Mouse (Mus musculus): ENCODE measurements around the gene Crybg2.

Crybg2 gene

GRCm38 (mm10) chr4:134094004-134094564 lies 33.5 kb downstream of the Crybg2 start:
- DNase-seq (ENCODE audit: low spot score in 2 of 2) = no peak

GRCm38 (mm10) chr4:134094923-134095547 lies 34.4 kb downstream of the Crybg2 start, which contains the start of gene Cd52:
Cd52 (minus strand) TSS chr4:134095082.
- no peak for DNase-seq (ENCODE audit: low spot score in 2 of 2)

GRCm38 (mm10) chr4:134096120-134096519 lies 35.5 kb downstream of the Crybg2 start:
- no peak for DNase-seq (ENCODE audit: low spot score in 2 of 2)

GRCm38 (mm10) chr4:134097015-134097608 lies 36.5 kb downstream of the Crybg2 start:
- no peak for DNase-seq (ENCODE audit: low spot score in 2 of 2)

GRCm38 (mm10) chr4:134098628-134099027 lies 38.0 kb downstream of the Crybg2 start:
- DNase-seq (ENCODE audit: low spot score in 2 of 2) = no peak

- no peak for DNase-seq (ENCODE audit: low spot score in 2 of 2)
These were observed 39.6 kb downstream of the Crybg2 start for GRCm38 (mm10) chr4:134100245-134100644.

- DNase-seq (ENCODE audit: low spot score in 2 of 2) = peak; percentile 88 to 93
These were observed 41.5 kb downstream of the Crybg2 start, which contains the start of gene Ubxn11 for GRCm38 (mm10) chr4:134101979-134102741. Ubxn11 (plus strand) TSS chr4:134102570.

GRCm38 (mm10) chr4:134102742-134103119 lies 42.1 kb downstream of the Crybg2 start:
- no peak for DNase-seq (ENCODE audit: low spot score in 2 of 2)

GRCm38 (mm10) chr4:134106105-134106504 lies 45.5 kb downstream of the Crybg2 start:
- DNase-seq (ENCODE audit: low spot score in 2 of 2) = no peak

GRCm38 (mm10) chr4:134107730-134108129 lies 47.1 kb downstream of the Crybg2 start:
- DNase-seq (ENCODE audit: low spot score in 2 of 2) = peak; percentile 70 to 79

GRCm38 (mm10) chr4:134108196-134108595 lies 47.6 kb downstream of the Crybg2 start:
- no peak for DNase-seq (ENCODE audit: low spot score in 2 of 2)

GRCm38 (mm10) chr4:134110653-134111052 lies 50.0 kb downstream of the Crybg2 start:
- no peak for DNase-seq (ENCODE audit: low spot score in 2 of 2)

- DNase-seq (ENCODE audit: low spot score in 2 of 2) = no peak
These were observed 51.8 kb downstream of the Crybg2 start for GRCm38 (mm10) chr4:134112403-134112802.

GRCm38 (mm10) chr4:134113356-134113994 lies 52.9 kb downstream of the Crybg2 start:
- no peak for DNase-seq (ENCODE audit: low spot score in 2 of 2)

- DNase-seq (ENCODE audit: low spot score in 2 of 2) = no peak
These were observed 53.4 kb downstream of the Crybg2 start for GRCm38 (mm10) chr4:134114038-134114437.

- no peak for DNase-seq (ENCODE audit: low spot score in 2 of 2)
These were observed 54.9 kb downstream of the Crybg2 start for GRCm38 (mm10) chr4:134115215-134116144.

GRCm38 (mm10) chr4:134116501-134116900 lies 55.9 kb downstream of the Crybg2 start:
- DNase-seq (ENCODE audit: low spot score in 2 of 2) = no peak

GRCm38 (mm10) chr4:134117012-134117411 lies 56.4 kb downstream of the Crybg2 start:
- DNase-seq (ENCODE audit: low spot score in 2 of 2) = no peak

- DNase-seq (ENCODE audit: low spot score in 2 of 2) = no peak
These were observed 57.6 kb downstream of the Crybg2 start for GRCm38 (mm10) chr4:134118126-134118800.

- DNase-seq (ENCODE audit: low spot score in 2 of 2) = no peak
These were observed 58.4 kb downstream of the Crybg2 start for GRCm38 (mm10) chr4:134119042-134119441.
